Mouse (Mus musculus) embryonic facial prominence, embryonic 15.5 days (tissue): ENCODE measurements around the gene Tppp2. TPM values are rescaled to one million over a fixed set of nuclear protein-coding genes. Genes with fewer than 3 reads are reported as not detected.

ENCODE experiments used
- ATAC-seq: fragments of 200-750 bp; cut with Nextera tagmentation; 2 replicates; pipeline ENCODE4 v1.8.0; 2017; ENCODE audit warnings: low read depth, moderate TSS enrichment; ENCODE audit not compliant: insufficient number of reproducible peaks, low FRiP score, low TSS enrichment
- H3K27ac ChIP-seq: fragments of 300-500 bp; sonication (generic); replicated peaks from 2 replicates; pipeline ENCODE4 v1.5.1; 2015; ENCODE audit warnings: mild to moderate bottlenecking, inconsistent platforms
- H3K27me3 ChIP-seq: fragments of 300-500 bp; sonication (generic); 2 replicates; pipeline ENCODE4 v1.6.1; 2015; ENCODE audit warnings: inconsistent platforms
- H3K36me3 ChIP-seq: fragments of 300-500 bp; sonication (generic); 2 replicates; pipeline ENCODE4 v1.6.1; 2015; ENCODE audit warnings: mild to moderate bottlenecking, inconsistent platforms
- H3K4me1 ChIP-seq: fragments of 300-500 bp; sonication (generic); 2 replicates; pipeline ENCODE4 v1.6.1; 2015; ENCODE audit warnings: inconsistent platforms
- H3K4me2 ChIP-seq: fragments of 300-500 bp; sonication (generic); replicated peaks from 2 replicates; pipeline ENCODE4 v1.6.1; 2015; ENCODE audit warnings: mild to moderate bottlenecking, inconsistent platforms
- H3K4me3 ChIP-seq: fragments of 300-500 bp; sonication (generic); replicated peaks from 2 replicates; pipeline ENCODE4 v1.5.1; 2015; ENCODE audit warnings: mild to moderate bottlenecking, inconsistent platforms
- H3K9ac ChIP-seq: fragments of 300-500 bp; sonication (generic); 2 replicates; pipeline ENCODE4 v1.6.1; 2015; ENCODE audit warnings: inconsistent platforms
- H3K9me3 ChIP-seq: fragments of 300-500 bp; sonication (generic); replicated peaks from 2 replicates; pipeline ENCODE4 v1.6.1; 2016; ENCODE audit warnings: inconsistent platforms
- WGBS: fragments of 180-500 bp; shearing (Covaris S2); methylation state at CpG from one replicate; pipeline ENCODE4 v1.1.7; 2015; 5-methylcytosine and 5-hydroxymethylcytosine counted together
- polyA plus RNA-seq: library from polyadenylated mRNA; unstranded; fragments of >200 nt; fragmentation: Nextera tagmentation; extraction: Ambion mirVana; gene quantifications from 2 replicates; pipeline ENCODE4 v1.2.1, GENCODE M21; 2015

The Tppp2 gene
- polyA plus RNA-seq, 1 experiment from 2014 or later = not detected

DNA sequence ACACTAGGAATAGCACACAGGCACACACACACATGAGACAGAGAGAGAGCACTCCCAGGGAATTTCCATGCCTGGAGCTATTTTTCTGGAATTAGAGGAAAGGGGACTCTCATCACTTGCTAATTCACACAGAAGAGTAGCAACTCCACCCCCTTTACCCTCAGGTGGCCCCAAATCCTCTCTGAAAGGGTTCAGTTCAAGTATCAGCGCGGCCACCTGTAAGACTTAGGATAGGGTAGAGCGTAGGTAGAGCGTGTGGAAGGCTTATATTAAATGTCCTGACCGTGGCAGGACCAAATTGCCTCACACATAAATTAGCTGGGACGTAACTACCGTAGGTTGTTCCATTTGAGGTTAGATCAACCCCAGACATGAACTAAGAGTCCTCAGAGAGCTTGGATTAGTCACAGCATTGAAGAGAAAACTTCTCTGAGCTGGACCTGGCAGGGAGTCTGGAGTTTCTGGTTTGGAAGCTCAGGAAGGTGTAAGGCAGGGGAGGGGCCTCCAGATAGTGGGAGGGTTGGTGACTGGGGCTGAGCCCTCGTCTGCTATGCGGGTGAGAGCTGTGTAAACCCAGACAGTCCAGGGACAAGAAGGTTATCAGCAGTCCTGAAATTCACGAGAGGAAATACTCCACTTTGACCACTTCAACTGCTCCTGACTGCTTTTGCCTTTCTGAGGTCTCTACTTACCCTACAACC is 25.0 kb upstream of the Tppp2 start:
- H3K9me3 ChIP-seq = no peaks in the 10 kb centered on the region
- 25% methylated on average over 10 of the region's 10 CpGs for WGBS
- H3K4me1 ChIP-seq = no peaks in the 10 kb centered on the region
- ATAC-seq = no peak
- no peak overlapping the region for H3K4me2 ChIP-seq
- no peaks in the 10 kb centered on the region for H3K27me3 ChIP-seq
- H3K27ac ChIP-seq = 0 out of 2 replicates have a peak overlapping the region, but pooled peaks have one; percentile 8
- no peak overlapping the region for H3K9ac ChIP-seq
- H3K4me3 ChIP-seq = no peak overlapping the region
- H3K36me3 ChIP-seq = peaks cover 34% of the 10 kb centered on the region

DNA sequence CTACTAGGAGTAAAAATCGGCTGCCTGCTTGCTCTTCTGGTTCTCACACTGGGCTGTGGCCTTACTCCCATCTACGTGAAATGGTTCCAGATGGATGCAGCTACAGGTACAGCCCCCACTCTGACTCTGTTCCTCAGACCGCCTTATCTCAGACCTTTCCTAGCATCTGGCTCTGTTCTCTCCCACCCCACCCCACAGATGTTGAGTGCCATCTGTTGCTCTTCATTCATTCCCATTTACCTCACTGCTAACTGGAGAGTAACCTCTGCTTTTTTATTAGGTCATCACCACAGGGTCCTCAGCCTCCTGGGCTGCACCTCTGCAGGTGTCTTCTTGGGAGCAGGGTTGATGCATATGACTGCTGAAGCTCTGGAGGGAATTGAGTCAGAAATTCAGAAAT is 24.4 kb upstream of the Tppp2 start:
- no peak overlapping the region for H3K9ac ChIP-seq
- H3K4me1 ChIP-seq = no peaks in the 10 kb centered on the region
- H3K27ac ChIP-seq = no peak overlapping the region
- H3K27me3 ChIP-seq = no peaks in the 10 kb centered on the region
- H3K4me3 ChIP-seq = no peak overlapping the region
- H3K9me3 ChIP-seq = no peaks in the 10 kb centered on the region
- WGBS = 55% methylated on average over 3 of the region's 3 CpGs
- ATAC-seq = no peak
- peaks cover 30% of the 10 kb centered on the region for H3K36me3 ChIP-seq
- no peak overlapping the region for H3K4me2 ChIP-seq

DNA sequence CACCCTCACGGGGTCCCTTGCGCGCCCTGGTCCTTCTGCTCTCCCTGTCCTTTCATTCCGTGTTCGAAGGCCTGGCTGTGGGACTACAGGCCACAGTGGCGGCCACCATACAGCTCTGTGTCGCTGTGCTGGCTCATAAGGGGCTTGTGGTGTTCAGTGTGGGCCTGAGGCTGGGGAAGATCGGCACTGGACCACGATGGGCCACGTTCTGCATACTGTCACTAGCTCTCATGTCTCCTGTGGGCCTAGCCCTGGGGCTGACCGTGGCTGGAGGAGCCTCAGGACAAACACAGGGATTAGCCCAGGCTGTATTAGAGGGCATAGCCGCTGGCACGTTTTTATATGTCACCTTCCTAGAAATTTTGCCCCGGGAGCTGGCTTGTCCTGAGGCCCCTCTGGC is 23.2 kb upstream of the Tppp2 start:
- 67% methylated on average over 14 of the region's 14 CpGs for WGBS
- ATAC-seq = no peak
- Histone ChIP-seq H3K4me1 (no peaks in the 10 kb centered on the region), H3K9me3 (no peaks in the 10 kb centered on the region), H3K4me3 (no peak overlapping the region), H3K27ac (no peak overlapping the region), H3K27me3 (no peaks in the 10 kb centered on the region), H3K36me3 (peaks cover 17% of the 10 kb centered on the region), H3K4me2 (no peak overlapping the region), H3K9ac (no peak overlapping the region)

DNA sequence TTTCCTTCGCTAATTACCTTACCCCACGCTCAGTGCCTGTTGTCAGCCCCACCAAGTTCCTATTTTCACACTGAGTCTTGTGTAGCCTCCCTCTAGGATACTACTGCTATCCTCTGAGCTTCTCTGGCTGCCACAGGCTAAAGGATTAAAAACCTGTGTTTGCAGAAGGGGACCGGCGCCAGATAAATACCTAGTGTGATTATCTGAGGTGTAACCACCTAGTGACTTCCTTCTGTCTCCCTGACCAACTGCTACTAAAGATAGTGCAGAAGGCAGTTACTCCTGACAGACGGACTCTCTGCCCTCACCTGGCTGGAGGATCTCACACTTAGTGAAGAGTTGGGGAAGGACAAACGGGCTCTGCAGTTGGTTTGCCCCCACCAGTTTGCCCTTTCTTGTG is 22.2 kb upstream of the Tppp2 start:
- Histone ChIP-seq H3K4me1 (no peaks in the 10 kb centered on the region), H3K9me3 (no peaks in the 10 kb centered on the region), H3K36me3 (peaks cover 9% of the 10 kb centered on the region), H3K4me3 (no peak overlapping the region), H3K9ac (no peak overlapping the region), H3K4me2 (no peak overlapping the region), H3K27me3 (no peaks in the 10 kb centered on the region), H3K27ac (no peak overlapping the region)
- ATAC-seq = no peak
- 73% methylated on average over 6 of the region's 6 CpGs for WGBS

DNA sequence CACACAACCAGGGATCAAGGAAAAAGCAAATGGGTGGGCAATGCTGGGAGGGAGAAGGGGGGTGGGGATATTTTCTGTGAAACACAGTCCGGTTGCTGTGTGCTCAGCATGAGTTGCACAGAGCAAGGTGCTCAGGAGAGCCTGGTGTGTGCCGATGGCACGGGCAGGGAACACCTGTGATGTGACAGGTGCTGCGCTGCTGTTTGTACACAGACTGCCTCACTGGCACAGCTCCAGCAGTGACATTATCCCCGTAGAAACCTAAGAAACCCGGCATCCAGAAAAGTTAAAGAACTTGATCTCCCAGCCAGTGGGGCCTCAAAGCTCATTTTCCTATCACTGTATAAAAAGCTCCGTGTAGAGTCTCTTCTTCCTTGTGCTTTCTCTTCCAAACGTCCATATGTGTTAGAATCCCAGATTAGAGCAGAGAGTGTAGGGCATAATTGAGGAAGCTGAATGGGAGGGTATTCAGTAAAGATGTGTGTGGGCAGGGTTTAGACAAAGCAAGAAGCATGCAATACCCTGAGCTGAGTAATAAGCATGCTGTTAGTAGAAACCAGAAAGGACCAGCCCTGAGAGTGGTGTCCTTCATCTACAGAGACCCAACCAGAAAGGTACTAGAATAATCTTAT is 21.6 kb upstream of the Tppp2 start:
- Histone ChIP-seq H3K4me3 (no peak overlapping the region), H3K36me3 (peaks cover 3% of the 10 kb centered on the region), H3K27ac (no peak overlapping the region), H3K9me3 (no peaks in the 10 kb centered on the region), H3K4me1 (no peaks in the 10 kb centered on the region), H3K4me2 (no peak overlapping the region), H3K27me3 (no peaks in the 10 kb centered on the region), H3K9ac (no peak overlapping the region)
- WGBS = 48% methylated on average over 8 of the region's 8 CpGs
- ATAC-seq = 0 out of 2 replicates have a peak, but pooled peaks have one; percentile 48

DNA sequence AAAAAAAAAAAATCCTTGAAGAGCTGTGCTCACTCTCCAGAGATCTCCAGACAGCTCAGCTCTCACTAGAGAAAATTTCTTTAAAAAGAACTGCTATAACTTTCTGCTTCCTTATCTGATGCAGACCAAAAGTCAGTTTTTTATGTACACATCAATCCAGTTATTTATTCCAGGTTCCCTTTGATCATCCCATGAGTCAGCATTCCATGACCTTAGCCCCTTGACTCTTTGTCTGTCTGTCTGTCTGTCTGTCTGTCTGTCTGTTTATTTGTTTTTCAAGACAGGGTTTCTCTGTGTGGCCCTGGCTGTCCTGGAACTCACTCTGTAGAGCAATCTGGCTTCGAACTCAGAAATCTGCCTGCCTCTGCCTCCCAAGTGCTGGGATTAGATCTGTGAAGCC is 18.9 kb upstream of the Tppp2 start:
- no peak overlapping the region for H3K27ac ChIP-seq
- H3K36me3 ChIP-seq = no peaks in the 10 kb centered on the region
- no peaks in the 10 kb centered on the region for H3K27me3 ChIP-seq
- no peaks in the 10 kb centered on the region; the same call in 1 of the 2 replicates for H3K4me1 ChIP-seq
- H3K9ac ChIP-seq = no peak overlapping the region
- 86% methylated on average over 1 of the region's 1 CpGs for WGBS
- no peak overlapping the region for H3K4me3 ChIP-seq
- no peak for ATAC-seq
- no peak overlapping the region for H3K4me2 ChIP-seq
- H3K9me3 ChIP-seq = no peaks in the 10 kb centered on the region

DNA sequence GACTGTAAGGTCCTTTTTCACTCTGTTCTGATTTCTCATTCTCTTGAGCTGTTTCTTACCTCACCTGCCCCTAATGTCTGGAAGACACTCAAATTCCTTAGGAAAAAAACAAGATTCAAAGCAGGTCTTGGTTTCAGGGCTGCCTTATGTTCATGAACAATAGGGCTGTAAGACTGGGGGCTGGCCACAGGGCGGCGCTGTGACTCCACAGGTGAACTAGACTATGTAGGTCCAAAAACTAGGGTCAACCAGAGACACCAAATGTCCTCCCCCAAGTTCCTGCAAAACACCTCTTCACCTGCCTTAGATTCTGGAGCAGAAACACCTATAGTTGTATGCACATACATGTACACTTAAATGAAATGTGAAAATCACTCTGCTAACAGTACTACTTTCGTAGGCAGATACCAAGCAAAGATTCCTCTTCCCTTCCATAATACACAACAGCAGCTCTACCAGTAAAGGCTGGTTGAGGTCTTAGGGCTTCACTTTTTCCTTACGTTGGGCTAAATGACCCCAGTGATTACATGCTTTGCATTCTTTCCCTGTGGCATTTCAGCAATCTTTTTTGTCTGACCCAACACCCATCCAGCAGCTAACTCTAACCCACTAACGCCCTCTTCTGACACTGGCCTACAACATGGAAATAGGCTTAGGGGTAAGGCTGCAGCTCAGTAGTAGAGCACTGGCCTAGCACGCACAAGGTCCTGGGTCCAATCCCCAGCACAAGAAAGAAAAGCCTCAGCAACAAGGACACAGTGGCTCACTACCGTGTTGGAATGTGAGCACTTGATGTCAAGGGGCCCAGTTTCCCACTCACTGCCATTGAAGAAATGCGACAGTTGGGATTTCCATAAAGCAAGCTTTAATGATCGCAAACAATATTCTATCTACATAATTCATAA is 15.2 kb upstream of the Tppp2 start:
- H3K36me3 ChIP-seq = peaks cover 14% of the 10 kb centered on the region; the same call in 1 of the 2 replicates

DNA sequence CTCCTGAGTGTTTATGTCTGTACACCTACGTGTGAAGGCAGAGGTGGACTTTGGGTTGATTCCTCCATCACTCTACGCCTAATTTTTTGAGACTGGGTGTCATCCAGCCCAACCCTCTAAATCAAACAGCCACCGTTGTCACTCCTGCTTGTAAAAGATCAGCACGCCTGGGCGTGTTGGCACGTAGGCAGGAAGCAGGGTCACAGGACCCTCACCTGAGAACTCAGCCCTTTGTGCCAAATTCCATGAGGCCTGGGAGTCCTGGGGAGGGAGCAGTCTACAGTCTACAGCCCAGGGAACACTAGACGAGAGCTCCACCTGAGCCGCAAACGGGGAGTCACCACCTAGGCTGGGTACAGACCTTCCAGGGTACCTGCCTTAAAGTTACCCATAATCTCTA is 14.4 kb upstream of the Tppp2 start:
- ATAC-seq = no peak
- 75% methylated on average over 9 of the region's 9 CpGs for WGBS
- Histone ChIP-seq H3K27me3 (no peaks in the 10 kb centered on the region), H3K4me1 (no peaks in the 10 kb centered on the region; the same call in 1 of the 2 replicates), H3K9ac (no peak overlapping the region), H3K36me3 (peaks cover 14% of the 10 kb centered on the region; the same call in 1 of the 2 replicates), H3K27ac (no peak overlapping the region), H3K9me3 (no peaks in the 10 kb centered on the region), H3K4me3 (no peak overlapping the region), H3K4me2 (no peak overlapping the region)

More for the DNA sequence above, 15.2 kb upstream of the Tppp2 start:
- H3K9me3 ChIP-seq = no peaks in the 10 kb centered on the region
- no peaks in the 10 kb centered on the region for H3K27me3 ChIP-seq
- no peak overlapping the region for H3K4me2 ChIP-seq
- no peaks in the 10 kb centered on the region; the same call in 1 of the 2 replicates for H3K4me1 ChIP-seq
- H3K27ac ChIP-seq = no peak overlapping the region
- H3K4me3 ChIP-seq = no peak overlapping the region
- H3K9ac ChIP-seq = no peak overlapping the region
- WGBS = 55% methylated on average over 9 of the region's 9 CpGs
- no peak for ATAC-seq

DNA sequence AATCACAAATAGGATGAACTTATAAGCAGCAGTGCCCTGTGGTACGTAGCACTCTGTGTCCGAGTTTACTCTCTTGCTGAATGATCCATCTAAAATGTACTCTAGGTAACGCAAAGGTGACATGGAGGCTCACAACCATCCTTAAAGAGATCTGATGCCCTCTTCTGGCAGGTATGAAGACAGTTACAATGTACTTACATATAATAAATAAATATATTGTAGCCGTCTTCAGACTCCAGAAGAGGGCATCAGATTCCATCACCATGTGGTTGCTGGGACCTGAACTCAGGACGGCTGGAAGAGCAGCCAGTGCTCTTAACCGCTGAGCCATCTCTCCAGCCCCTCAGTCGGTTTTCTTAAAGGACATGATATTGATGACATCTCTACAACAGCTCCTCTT is 13.5 kb upstream of the Tppp2 start:
- ATAC-seq = no peak
- WGBS = 60% methylated on average over 7 of the region's 7 CpGs
- no peaks in the 10 kb centered on the region for H3K27me3 ChIP-seq
- peaks cover 16% of the 10 kb centered on the region; the same call in 1 of the 2 replicates for H3K36me3 ChIP-seq
- no peak overlapping the region for H3K27ac ChIP-seq
- H3K9ac ChIP-seq = no peak overlapping the region
- no peak overlapping the region for H3K4me3 ChIP-seq
- H3K4me2 ChIP-seq = no peak overlapping the region
- H3K4me1 ChIP-seq = peaks cover 5% of the 10 kb centered on the region
- no peaks in the 10 kb centered on the region for H3K9me3 ChIP-seq

DNA sequence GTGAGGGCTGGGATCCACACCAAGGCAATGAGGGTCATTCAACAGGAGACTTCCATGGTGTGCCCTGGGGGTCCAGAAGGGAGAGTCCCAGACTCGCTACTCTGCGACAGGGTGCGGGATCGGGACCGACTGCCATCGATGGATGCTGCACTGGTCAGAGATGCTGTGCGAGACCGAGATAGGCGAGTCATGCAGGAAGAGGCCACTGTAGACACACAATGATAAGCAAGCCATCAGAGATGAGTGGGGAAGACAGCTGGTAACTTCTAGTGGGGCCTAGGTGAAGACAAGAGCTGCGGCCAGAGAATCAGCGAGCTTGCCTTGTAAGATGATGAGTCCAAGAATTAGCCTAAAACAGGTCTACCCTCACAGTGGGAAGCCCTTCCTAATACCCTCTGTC is 12.1 kb upstream of the Tppp2 start:
- peaks cover 5% of the 10 kb centered on the region for H3K4me1 ChIP-seq
- whole genome bisulfite sequencing = 88% methylated on average over 11 of the region's 11 CpGs

DNA sequence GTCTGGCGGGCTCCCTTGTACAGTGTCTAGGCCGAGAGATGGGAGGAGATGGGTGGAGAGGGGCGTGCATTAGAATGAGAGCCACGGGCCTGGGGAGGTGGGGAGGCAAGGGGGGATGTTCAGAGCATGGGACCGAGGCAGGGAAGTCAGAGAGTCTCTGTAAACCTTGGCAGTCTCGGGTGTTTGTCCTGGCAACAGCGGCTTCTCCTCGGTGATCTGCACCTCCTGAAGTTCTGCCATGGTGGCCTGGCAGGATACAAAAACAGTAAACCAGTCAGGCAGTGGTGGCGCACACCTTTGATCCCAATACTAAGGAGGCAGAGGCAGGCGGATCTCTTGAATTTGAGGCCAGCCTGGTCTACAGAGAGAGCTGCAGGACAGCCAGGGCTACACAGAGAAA is 6.9 kb upstream of the Tppp2 start:
- H3K4me2 ChIP-seq = no peak overlapping the region
- no peak for ATAC-seq
- H3K9me3 ChIP-seq = no peaks in the 10 kb centered on the region
- H3K27ac ChIP-seq = no peak overlapping the region
- H3K4me1 ChIP-seq = peaks cover 24% of the 10 kb centered on the region
- H3K9ac ChIP-seq = no peak overlapping the region
- no peak overlapping the region for H3K4me3 ChIP-seq
- H3K27me3 ChIP-seq = no peaks in the 10 kb centered on the region
- peaks cover 12% of the 10 kb centered on the region; the same call in 1 of the 2 replicates for H3K36me3 ChIP-seq
- 83% methylated on average over 10 of the region's 10 CpGs for WGBS

More for the DNA sequence above, 12.1 kb upstream of the Tppp2 start:
- H3K36me3 ChIP-seq = peaks cover 23% of the 10 kb centered on the region; the same call in 1 of the 2 replicates
- H3K4me2 ChIP-seq = no peak overlapping the region
- no peak overlapping the region for H3K4me3 ChIP-seq
- no peak overlapping the region for H3K27ac ChIP-seq
- no peaks in the 10 kb centered on the region for H3K9me3 ChIP-seq
- H3K27me3 ChIP-seq = no peaks in the 10 kb centered on the region
- ATAC-seq = no peak
- no peak overlapping the region for H3K9ac ChIP-seq
